Mouse (Mus musculus) MEL (cell line): ENCODE data around the gene Dppa5a. TPM values are rescaled to one million over a fixed set of nuclear protein-coding genes. Genes with fewer than 3 reads are reported as not detected.

Source experiments
- DNase-seq: peaks from one replicate; pipeline ENCODE4 v3.0.0; 2011; ENCODE audit warnings: low read depth, low spot score
- H3K27ac ChIP-seq: 2 replicates; pipeline ENCODE4 v1.5.1; 2012; ENCODE audit warnings: low read depth, mild to moderate bottlenecking, control low read depth, low read length, moderate library complexity; ENCODE audit not compliant: control insufficient read depth
- H3K27me3 ChIP-seq, 2 experiments: fragments of 150-350 bp in 1 of 2; sonication (generic) in 1 of 2; 2 replicates each; pipeline ENCODE4 v1.6.1; 2012; ENCODE audit warnings: low read length in 2 of 2, mild to moderate bottlenecking in 2 of 2, improper control_type of control experiment in 1 of 2, moderate library complexity in 1 of 2; ENCODE audit not compliant: insufficient read depth in 2 of 2, control insufficient read depth in 1 of 2
- H3K36me3 ChIP-seq, 2 experiments: 2 replicates each; pipeline ENCODE4 v1.6.1; 2012 to 2014; ENCODE audit warnings: low read length in 2 of 2, improper control_type of control experiment in 1 of 2, inconsistent platforms in 1 of 2, mild to moderate bottlenecking in 1 of 2; ENCODE audit not compliant: insufficient read depth in 2 of 2, control insufficient read depth in 1 of 2
- H3K4me1 ChIP-seq, 2 experiments: fragments of 150-350 bp in 1 of 2; sonication (generic) in 1 of 2; 2 replicates each; pipeline ENCODE4 v1.6.1; 2012; ENCODE audit warnings: low read length in 2 of 2, improper control_type of control experiment in 1 of 2, mild to moderate bottlenecking in 1 of 2; ENCODE audit not compliant: insufficient read depth in 2 of 2, control insufficient read depth in 1 of 2
- H3K4me3 ChIP-seq, 2 experiments: fragments of 150-350 bp in 1 of 2; sonication (generic) in 1 of 2; 2 replicates each; pipeline ENCODE4 v1.5.1; 2012; ENCODE audit warnings: low read depth in 2 of 2, low read length in 2 of 2, mild to moderate bottlenecking in 2 of 2, moderate library complexity in 2 of 2, control low read depth in 1 of 2, improper control_type of control experiment in 1 of 2; ENCODE audit not compliant: control insufficient read depth in 1 of 2, insufficient read depth in 1 of 2
- H3K79me2 ChIP-seq: 2 replicates; pipeline ENCODE4 v1.6.1; 2012; ENCODE audit warnings: mild to moderate bottlenecking, low read length, moderate library complexity; ENCODE audit not compliant: control insufficient read depth, poor library complexity, insufficient read depth
- H3K9ac ChIP-seq: 2 replicates; pipeline ENCODE4 v1.6.1; 2012; ENCODE audit warnings: low read depth, mild to moderate bottlenecking, control low read depth, low read length, moderate library complexity; ENCODE audit not compliant: control insufficient read depth, poor library complexity, severe bottlenecking
- H3K9me3 ChIP-seq: fragments of 150-350 bp; sonication (generic); replicated peaks from 2 replicates; pipeline ENCODE4 v1.6.1; 2012; ENCODE audit warnings: mild to moderate bottlenecking, low read length, improper control_type of control experiment, moderate library complexity; ENCODE audit not compliant: insufficient read depth
- BHLHE40 ChIP-seq: IDR thresholded peaks from 2 replicates; pipeline ENCODE4 v1.6.1; 2012; ENCODE audit warnings: low read depth, mild to moderate bottlenecking, inconsistent platforms, low read length, improper control_type of control experiment, borderline replicate concordance
- CHD1 ChIP-seq: IDR thresholded peaks from 2 replicates; pipeline ENCODE4 v1.6.1; 2012; ENCODE audit warnings: low read depth, mild to moderate bottlenecking, inconsistent platforms, low read length, improper control_type of control experiment
- ELF1 ChIP-seq: IDR thresholded peaks from 2 replicates; pipeline ENCODE4 v1.6.1; 2014; ENCODE audit warnings: low read depth, mild to moderate bottlenecking, inconsistent platforms, low read length, improper control_type of control experiment, moderate library complexity
- EP300 ChIP-seq, 2 experiments: IDR thresholded peaks; 2 replicates each; pipeline ENCODE4 v1.6.1; 2011; ENCODE audit warnings: improper control_type of control experiment in 2 of 2, low read length in 2 of 2, low read depth in 1 of 2, mild to moderate bottlenecking in 1 of 2
- JUND ChIP-seq: IDR thresholded peaks from 2 replicates; pipeline ENCODE4 v1.6.1; 2011; ENCODE audit warnings: low read depth, mild to moderate bottlenecking, improper control_type of control experiment, low read length
- MAFK ChIP-seq: IDR thresholded peaks from 2 replicates; pipeline ENCODE4 v1.6.1; 2011; ENCODE audit warnings: low read depth, mild to moderate bottlenecking, low read length, improper control_type of control experiment, borderline replicate concordance
- MAZ ChIP-seq: IDR thresholded peaks from 2 replicates; pipeline ENCODE4 v1.6.1; 2012; ENCODE audit warnings: low read depth, mild to moderate bottlenecking, inconsistent platforms, low read length, improper control_type of control experiment
- MEF2A ChIP-seq: IDR thresholded peaks from 2 replicates; pipeline ENCODE4 v1.6.1; 2014; ENCODE audit warnings: low read depth, mild to moderate bottlenecking, inconsistent platforms, low read length, improper control_type of control experiment; ENCODE audit not compliant: poor library complexity, insufficient replicate concordance, severe bottlenecking; ENCODE audit errors: extremely low read depth
- MYB ChIP-seq: IDR thresholded peaks from 2 replicates; pipeline ENCODE4 v1.6.1; 2011; ENCODE audit warnings: mild to moderate bottlenecking, low read depth, low read length, improper control_type of control experiment
- NRF1 ChIP-seq: IDR thresholded peaks from 2 replicates; pipeline ENCODE4 v1.6.1; 2014; ENCODE audit warnings: low read depth, mild to moderate bottlenecking, inconsistent platforms, low read length, improper control_type of control experiment, moderate library complexity; ENCODE audit not compliant: poor library complexity, insufficient read depth, severe bottlenecking
- POLR2A ChIP-seq, 2 experiments: IDR thresholded peaks; 2 replicates each; pipeline ENCODE4 v1.6.1; 2011 to 2012; ENCODE audit warnings: low read length in 2 of 2, mild to moderate bottlenecking in 2 of 2, control low read depth in 1 of 2, improper control_type of control experiment in 1 of 2, low read depth in 1 of 2, moderate library complexity in 1 of 2; ENCODE audit not compliant: control insufficient read depth in 1 of 2, insufficient read depth in 1 of 2, poor library complexity in 1 of 2
- TBP ChIP-seq: IDR thresholded peaks from 2 replicates; pipeline ENCODE4 v1.8.0; 2011; ENCODE audit warnings: low read depth, low read length, improper control_type of control experiment
- TCF12 ChIP-seq: IDR thresholded peaks from 2 replicates; pipeline ENCODE4 v1.6.1; 2014; ENCODE audit warnings: low read depth, mild to moderate bottlenecking, inconsistent platforms, low read length, improper control_type of control experiment, moderate library complexity
- ZKSCAN1 ChIP-seq: IDR thresholded peaks from 2 replicates; pipeline ENCODE4 v1.6.1; 2012; ENCODE audit warnings: low read depth, mild to moderate bottlenecking, inconsistent platforms, low read length, improper control_type of control experiment, moderate library complexity
- polyA plus RNA-seq, 2 experiments: library from polyadenylated mRNA; stranded (reverse) in 1 of 2; unstranded in 1 of 2; fragments of >175 nt in 1 of 2; fragments of >200 nt in 1 of 2; gene quantifications; 2 replicates each; pipeline versions ENCODE4 v1.2.1 to v1.2.4; 2012; ENCODE audit warnings: low replicate concordance in 2 of 2, low read depth in 1 of 2; ENCODE audit not compliant: insufficient read length in 2 of 2, insufficient read depth in 1 of 2, missing spikeins in 1 of 2
- total RNA-seq: library from RNA; depleted of rRNA; stranded (reverse); fragments of 300-350 nt; gene quantifications from 2 replicates; pipeline ENCODE4 v1.2.3, GENCODE M21; 2012

Gene Dppa5a
- total and polyA plus RNA-seq, 3 experiments, result 0.19 TPM; not detected in 2

DNA sequence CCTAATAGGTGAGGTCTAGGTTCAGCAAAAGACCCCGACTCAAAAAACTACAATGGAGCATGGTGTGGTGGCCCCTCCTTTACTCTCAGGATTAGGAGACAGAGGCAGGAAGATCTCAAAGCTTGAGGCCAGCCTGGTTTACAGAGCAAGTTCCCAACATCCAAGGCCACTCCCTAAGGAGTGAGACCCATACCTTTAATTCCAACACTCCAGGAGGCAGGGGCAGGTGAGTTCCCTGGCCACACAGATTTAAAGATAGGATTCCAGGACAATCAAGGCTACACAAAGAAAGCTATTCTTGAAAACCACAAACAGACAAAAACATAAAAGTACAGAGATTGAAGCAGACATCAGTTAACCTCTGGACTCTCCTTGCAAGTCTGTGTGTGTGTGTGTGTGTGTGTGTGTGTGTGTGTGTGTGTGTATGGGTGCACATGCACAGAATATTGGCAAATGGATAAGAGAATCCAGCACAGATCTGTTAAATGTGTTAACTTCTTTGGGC, 7.0 kb upstream of the Dppa5a start:
- no peak for DNase-seq

DNA sequence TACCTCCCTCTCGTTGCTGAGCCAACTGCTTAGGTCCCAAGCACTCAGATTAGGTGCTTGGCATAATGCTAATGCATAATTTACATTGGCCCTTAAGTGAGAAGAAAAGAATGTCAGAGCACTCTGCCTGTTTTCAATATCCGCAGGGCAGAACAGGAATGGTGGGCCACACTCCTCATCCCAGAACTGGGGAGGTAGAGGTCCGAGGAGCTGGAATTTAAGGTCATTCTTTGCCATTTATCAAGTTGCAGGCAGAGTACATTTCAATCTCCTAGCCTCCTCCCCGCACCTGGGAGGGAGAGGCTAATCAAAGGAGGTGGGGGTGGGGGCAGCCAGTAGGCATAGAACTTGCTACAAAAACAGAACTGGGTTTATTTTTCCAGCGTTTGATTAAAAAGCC, 6.4 kb upstream of the Dppa5a start:
- H3K4me3 ChIP-seq, result no peak overlapping the region
- H3K27me3 ChIP-seq, result peaks cover 5 to 10% of the 10 kb centered on the region in 2 experiments
- H3K27ac ChIP-seq, result no peak overlapping the region
- TF ChIP-seq MYB (no peak), MEF2A (no peak), BHLHE40 (no peak), ZKSCAN1 (no peak), CHD1 (no peak), TBP (no peak), MAFK (no peak), POLR2A (IDR thresholded peaks at IDR 0.05; ENCODE audit: control insufficient read depth in 1 of 2, insufficient read depth in 1 of 2, low read depth in 1 of 2, low read length in 2 of 2, poor library complexity in 1 of 2) (no peak)
- TF ChIP-seq, all 39 proteins: peak for 0
- H3K9me3 ChIP-seq, result no peaks in the 10 kb centered on the region
- no peaks in the 10 kb centered on the region for H3K4me1 ChIP-seq
- no peaks in the 10 kb centered on the region for H3K79me2 ChIP-seq
- H3K9ac ChIP-seq, result no peak overlapping the region
- H3K36me3 ChIP-seq, result no peaks in the 10 kb centered on the region
- no peak for DNase-seq

More for the DNA sequence above, 7.0 kb upstream of the Dppa5a start:
- H3K36me3 ChIP-seq, result no peaks in the 10 kb centered on the region
- H3K27ac ChIP-seq, result no peak overlapping the region
- H3K9ac ChIP-seq, result no peak overlapping the region
- no peaks in the 10 kb centered on the region for H3K9me3 ChIP-seq
- H3K4me1 ChIP-seq, result no peaks in the 10 kb centered on the region
- H3K27me3 ChIP-seq, result peaks cover 5 to 10% of the 10 kb centered on the region in 2 experiments
- H3K79me2 ChIP-seq, result no peaks in the 10 kb centered on the region
- TF ChIP-seq TCF12 (no peak), TBP (no peak), ELF1 (no peak), NRF1 (no peak), JUND (no peak), MAZ (no peak), EP300 (IDR thresholded peaks at IDR 0.05; ENCODE audit: low read depth in 1 of 2, low read length in 2 of 2) (no peak)
- no peak overlapping the region for H3K4me3 ChIP-seq
